Mouse (Mus musculus): ENCODE measurements around the gene Ston1. TPM values are rescaled to one million over a fixed set of nuclear protein-coding genes. Genes with fewer than 3 reads are reported as not detected.

Ston1 gene
- polyA plus RNA-seq, 1 experiment from 2014 or later: 5.2 TPM

DNA sequence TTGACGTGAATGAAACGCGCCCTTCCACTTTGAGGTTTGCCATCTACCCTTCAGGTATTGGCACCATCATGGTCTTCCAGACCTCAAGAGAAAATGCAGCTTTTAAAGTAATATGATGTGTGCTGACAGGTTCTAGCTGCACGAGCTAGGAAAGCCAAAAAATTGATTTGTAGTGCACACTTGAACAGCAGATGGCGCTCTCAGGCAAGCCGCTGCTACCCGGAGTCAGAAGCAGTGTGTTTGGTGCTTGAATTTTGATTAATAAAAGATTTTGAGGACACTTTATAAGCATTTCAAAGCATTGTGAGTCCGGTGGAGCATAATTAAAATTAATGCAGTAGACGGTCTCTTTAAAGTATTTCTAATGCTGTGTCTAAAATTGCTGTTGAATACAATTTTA is 54.5 kb downstream of the Ston1 start:
- no peak overlapping the region for H3K9ac ChIP-seq (ENCODE audit: low read length)
- WGBS: 8% methylated on average over 9 of the region's 9 CpGs
- no peaks in the 10 kb centered on the region for H3K4me1 ChIP-seq (ENCODE audit: control insufficient read depth, insufficient read depth, low read length)
- DNase-seq (ENCODE audit: low spot score) (peak; percentile 86), ATAC-seq (ENCODE audit: insufficient number of reproducible peaks, low FRiP score, low TSS enrichment, low read depth) (no peak)
- H3K27me3 ChIP-seq (ENCODE audit: control insufficient read depth, insufficient read depth, low read length): no peaks in the 10 kb centered on the region
- H3K9me3 ChIP-seq (ENCODE audit: control insufficient read depth, low read length): no peaks in the 10 kb centered on the region
- no peak overlapping the region for H3K27ac ChIP-seq (replicated peaks; ENCODE audit: low read depth, low read length)
- no peak overlapping the region for H3K4me2 ChIP-seq (ENCODE audit: low read depth, severe bottlenecking)
- no peak overlapping the region for H3K4me3 ChIP-seq (ENCODE audit: low read depth, low read length)
- H3K36me3 ChIP-seq (ENCODE audit: control insufficient read depth, insufficient read depth, low read length): no peaks in the 10 kb centered on the region

GRCm38 (mm10) chr17:88652702-88653374 is 55.4 kb downstream of the Ston1 start:
- ATAC-seq (ENCODE audit: insufficient number of reproducible peaks, low FRiP score, low TSS enrichment, low read depth): peak; percentile 53; the same call in 1 of the 2 replicates
- H3K4me2 ChIP-seq (ENCODE audit: low read depth, severe bottlenecking): no peak overlapping the region

GRCm38 (mm10) chr17:88653375-88653769 is 55.9 kb downstream of the Ston1 start:
- H3K27ac ChIP-seq (replicated peaks; ENCODE audit: low read depth, low read length): no peak overlapping the region
- no peak overlapping the region for H3K9ac ChIP-seq (ENCODE audit: low read length)

More at GRCm38 (mm10) chr17:88652702-88653374, 55.4 kb downstream of the Ston1 start:
- H3K36me3 ChIP-seq (ENCODE audit: control insufficient read depth, insufficient read depth, low read length): no peaks in the 10 kb centered on the region
- H3K9me3 ChIP-seq (ENCODE audit: control insufficient read depth, low read length): no peaks in the 10 kb centered on the region
- H3K4me1 ChIP-seq (ENCODE audit: control insufficient read depth, insufficient read depth, low read length): no peaks in the 10 kb centered on the region
- no peak overlapping the region for H3K27ac ChIP-seq (replicated peaks; ENCODE audit: low read depth, low read length)
- peak; percentile 92 for DNase-seq (ENCODE audit: low spot score)
- no peak overlapping the region for H3K9ac ChIP-seq (ENCODE audit: low read length)
- H3K27me3 ChIP-seq (ENCODE audit: control insufficient read depth, insufficient read depth, low read length): no peaks in the 10 kb centered on the region
- no peak overlapping the region for H3K4me3 ChIP-seq (ENCODE audit: low read depth, low read length)
- 21% methylated on average over 21 of the region's 21 CpGs for WGBS

DNA sequence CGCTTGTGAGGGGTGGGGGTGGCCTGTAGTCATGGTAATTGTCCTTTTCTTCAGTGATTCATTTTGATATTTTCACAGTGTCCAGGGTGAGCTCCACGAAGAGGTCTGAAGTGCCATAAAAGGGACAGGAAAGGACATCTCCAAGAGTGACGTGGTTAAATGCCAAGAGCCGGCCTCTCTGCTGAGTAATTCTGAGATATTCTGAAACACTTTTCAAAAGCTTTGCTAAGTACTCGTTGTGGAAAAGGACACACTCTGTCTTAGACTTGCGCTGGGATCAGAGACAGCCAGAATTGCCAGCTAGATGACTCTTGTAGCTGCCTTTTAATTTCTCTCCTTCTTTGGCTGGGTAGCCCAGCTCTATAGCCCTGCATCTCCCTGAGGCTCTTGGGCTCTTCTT is 61.0 kb downstream of the Ston1 start:
- ATAC-seq (ENCODE audit: insufficient number of reproducible peaks, low FRiP score, low TSS enrichment, low read depth) (no peak), DNase-seq (ENCODE audit: low spot score) (peak; percentile 17)
- Histone ChIP-seq H3K27me3 (ENCODE audit: control insufficient read depth, insufficient read depth, low read length) (no peaks in the 10 kb centered on the region), H3K36me3 (ENCODE audit: control insufficient read depth, insufficient read depth, low read length) (no peaks in the 10 kb centered on the region), H3K4me3 (ENCODE audit: low read depth, low read length) (no peak overlapping the region), H3K9ac (ENCODE audit: low read length) (no peak overlapping the region), H3K9me3 (ENCODE audit: control insufficient read depth, low read length) (no peaks in the 10 kb centered on the region), H3K4me1 (ENCODE audit: control insufficient read depth, insufficient read depth, low read length) (0 out of 2 replicates have a peak, but pooled peaks cover 3% of the 10 kb centered on the region), H3K27ac (replicated peaks; ENCODE audit: low read depth, low read length) (no peak overlapping the region), H3K4me2 (ENCODE audit: low read depth, severe bottlenecking) (no peak overlapping the region)
- 79% methylated on average over 6 of the region's 6 CpGs for WGBS

More at GRCm38 (mm10) chr17:88653375-88653769, 55.9 kb downstream of the Ston1 start:
- Histone ChIP-seq H3K4me2 (ENCODE audit: low read depth, severe bottlenecking) (no peak overlapping the region), H3K4me3 (ENCODE audit: low read depth, low read length) (no peak overlapping the region), H3K9me3 (ENCODE audit: control insufficient read depth, low read length) (no peaks in the 10 kb centered on the region), H3K27me3 (ENCODE audit: control insufficient read depth, insufficient read depth, low read length) (no peaks in the 10 kb centered on the region), H3K4me1 (ENCODE audit: control insufficient read depth, insufficient read depth, low read length) (no peaks in the 10 kb centered on the region), H3K36me3 (ENCODE audit: control insufficient read depth, insufficient read depth, low read length) (no peaks in the 10 kb centered on the region)
- DNase-seq (ENCODE audit: low spot score): no peak
- WGBS: 85% methylated on average over 4 of the region's 4 CpGs
- no peak for ATAC-seq (ENCODE audit: insufficient number of reproducible peaks, low FRiP score, low TSS enrichment, low read depth)

DNA sequence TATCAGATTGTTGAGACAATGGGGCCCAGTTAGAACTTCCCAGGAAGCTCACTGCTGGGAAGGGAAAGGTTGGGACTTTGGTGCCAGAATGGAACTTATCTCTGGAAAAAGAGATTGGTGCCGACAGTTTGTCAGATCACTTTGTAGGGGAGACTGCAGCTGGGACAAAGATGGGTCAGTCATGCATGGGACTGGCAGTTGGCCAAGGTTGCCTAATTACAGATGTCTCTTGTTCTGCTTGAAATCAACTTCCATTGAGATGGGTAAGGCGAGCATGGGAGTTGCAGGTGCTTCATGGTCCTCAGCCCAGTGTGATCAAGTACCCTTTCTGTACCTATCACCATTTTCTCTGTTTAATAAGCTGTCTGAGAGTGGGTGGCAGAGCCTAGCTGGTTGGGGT is 68.6 kb downstream of the Ston1 start:
- Histone ChIP-seq H3K4me3 (ENCODE audit: low read depth, low read length) (no peak overlapping the region), H3K36me3 (ENCODE audit: control insufficient read depth, insufficient read depth, low read length) (no peaks in the 10 kb centered on the region), H3K4me1 (ENCODE audit: control insufficient read depth, insufficient read depth, low read length) (peaks cover 6% of the 10 kb centered on the region; the same call in 1 of the 2 replicates), H3K9me3 (ENCODE audit: control insufficient read depth, low read length) (no peaks in the 10 kb centered on the region), H3K27me3 (ENCODE audit: control insufficient read depth, insufficient read depth, low read length) (no peaks in the 10 kb centered on the region), H3K4me2 (ENCODE audit: low read depth, severe bottlenecking) (no peak overlapping the region), H3K27ac (replicated peaks; ENCODE audit: low read depth, low read length) (no peak overlapping the region), H3K9ac (ENCODE audit: low read length) (no peak overlapping the region)
- WGBS: 83% methylated on average over 2 of the region's 2 CpGs
- DNase-seq (ENCODE audit: low spot score): no peak
- ATAC-seq (ENCODE audit: insufficient number of reproducible peaks, low FRiP score, low TSS enrichment, low read depth): no peak

DNA sequence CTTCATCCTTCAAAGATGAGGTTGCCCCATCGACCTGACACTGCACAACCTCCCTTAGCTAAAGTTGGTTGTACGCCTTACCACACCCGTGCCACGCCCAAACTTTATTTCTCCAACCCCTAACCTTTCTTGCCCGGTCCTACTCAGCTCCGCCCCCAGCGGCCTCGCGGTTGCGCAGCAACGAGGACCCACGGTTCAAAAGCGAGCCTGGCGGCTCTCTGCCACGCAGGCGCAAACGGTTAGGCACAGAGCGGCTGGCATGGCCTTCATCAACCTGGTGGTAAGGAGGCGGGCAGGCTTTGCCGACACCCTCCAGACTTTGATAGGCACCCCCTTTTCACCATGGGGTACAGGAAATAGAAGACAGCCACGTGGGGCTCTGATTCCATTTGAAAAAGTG is 71.0 kb downstream of the Ston1 start, which contains the start of gene Gtf2a1l:
Gtf2a1l (plus strand) TSS at position 209 of the 400 bp plus-strand sequence.
- Histone ChIP-seq H3K9me3 (ENCODE audit: control insufficient read depth, low read length) (no peaks in the 10 kb centered on the region), H3K9ac (ENCODE audit: low read length) (no peak within 1 kb of the TSS), H3K4me1 (ENCODE audit: control insufficient read depth, insufficient read depth, low read length) (peaks cover 7% of the 10 kb centered on the region; the same call in 1 of the 2 replicates), H3K27ac (replicated peaks; ENCODE audit: low read depth, low read length) (no peak within 1 kb of the TSS), H3K4me3 (ENCODE audit: low read depth, low read length) (no peak within 1 kb of the TSS), H3K27me3 (ENCODE audit: control insufficient read depth, insufficient read depth, low read length) (no peaks in the 10 kb centered on the region), H3K36me3 (ENCODE audit: control insufficient read depth, insufficient read depth, low read length) (no peaks in the 10 kb centered on the region), H3K4me2 (ENCODE audit: low read depth, severe bottlenecking) (peak within 1 kb of the TSS; percentile 30; the same call in 1 of the 2 replicates)
- DNase-seq (ENCODE audit: low spot score) (peak; percentile 66), ATAC-seq (ENCODE audit: insufficient number of reproducible peaks, low FRiP score, low TSS enrichment, low read depth) (peak; percentile 31; the same call in 1 of the 2 replicates)
- 32% methylated on average over 21 of the region's 21 CpGs for WGBS

DNA sequence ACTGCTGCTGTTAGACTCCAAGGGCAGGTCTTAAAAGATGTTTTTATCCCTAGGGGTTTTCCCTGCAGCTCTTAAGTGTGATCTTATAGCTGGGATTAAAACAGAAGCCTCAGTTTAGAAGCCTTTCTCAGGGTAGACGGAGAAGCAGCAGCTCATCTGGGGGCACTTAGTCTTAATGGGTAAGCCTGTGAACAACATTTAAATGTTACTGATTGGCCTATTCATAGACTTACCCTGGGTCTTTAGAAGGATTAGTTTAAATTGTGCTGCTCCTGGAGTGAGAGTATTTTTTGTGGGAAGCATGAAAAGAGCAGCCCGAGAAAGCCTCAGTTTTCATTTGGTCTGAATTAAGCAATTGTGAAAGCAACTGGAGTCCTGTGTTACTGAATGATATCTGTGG is 72.4 kb downstream of the Ston1 start:
- H3K9me3 ChIP-seq (ENCODE audit: control insufficient read depth, low read length): no peaks in the 10 kb centered on the region
- no peaks in the 10 kb centered on the region for H3K27me3 ChIP-seq (ENCODE audit: control insufficient read depth, insufficient read depth, low read length)
- H3K9ac ChIP-seq (ENCODE audit: low read length): no peak overlapping the region
- H3K36me3 ChIP-seq (ENCODE audit: control insufficient read depth, insufficient read depth, low read length): no peaks in the 10 kb centered on the region
- ATAC-seq (ENCODE audit: insufficient number of reproducible peaks, low FRiP score, low TSS enrichment, low read depth) (no peak), DNase-seq (ENCODE audit: low spot score) (no peak)
- WGBS: 20% methylated on average over 2 of the region's 2 CpGs
- no peak overlapping the region for H3K4me3 ChIP-seq (ENCODE audit: low read depth, low read length)
- no peak overlapping the region for H3K27ac ChIP-seq (replicated peaks; ENCODE audit: low read depth, low read length)
- H3K4me2 ChIP-seq (ENCODE audit: low read depth, severe bottlenecking): no peak overlapping the region
- peaks cover 5% of the 10 kb centered on the region; the same call in 1 of the 2 replicates for H3K4me1 ChIP-seq (ENCODE audit: control insufficient read depth, insufficient read depth, low read length)

DNA sequence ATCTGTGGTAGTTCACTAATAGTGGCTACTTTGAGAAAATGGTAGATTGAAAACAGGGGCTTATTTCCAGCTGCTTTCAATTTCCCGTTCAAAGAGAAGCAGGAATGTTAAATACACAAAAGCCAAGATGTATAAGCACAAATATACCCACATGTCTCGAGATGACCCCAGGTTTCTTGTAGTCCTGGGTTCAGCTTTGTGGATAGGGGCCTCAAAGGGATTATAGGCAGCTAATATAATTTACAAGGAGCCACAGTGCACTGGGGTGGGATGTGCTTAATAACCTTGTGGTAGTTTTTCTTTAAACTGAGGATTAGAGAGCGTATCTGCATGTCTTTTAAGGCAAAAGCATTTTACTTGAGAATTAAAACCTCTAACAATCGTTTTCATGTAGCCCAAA is 73.3 kb downstream of the Ston1 start:
- H3K27ac ChIP-seq (replicated peaks; ENCODE audit: low read depth, low read length): no peak overlapping the region; the same call in 1 of the 2 replicates
- H3K27me3 ChIP-seq (ENCODE audit: control insufficient read depth, insufficient read depth, low read length): no peaks in the 10 kb centered on the region
- H3K9me3 ChIP-seq (ENCODE audit: control insufficient read depth, low read length): no peaks in the 10 kb centered on the region
- H3K4me3 ChIP-seq (ENCODE audit: low read depth, low read length): no peak overlapping the region
- no peaks in the 10 kb centered on the region for H3K36me3 ChIP-seq (ENCODE audit: control insufficient read depth, insufficient read depth, low read length)
- ATAC-seq (ENCODE audit: insufficient number of reproducible peaks, low FRiP score, low TSS enrichment, low read depth): no peak
- H3K4me1 ChIP-seq (ENCODE audit: control insufficient read depth, insufficient read depth, low read length): peaks cover 5% of the 10 kb centered on the region; the same call in 1 of the 2 replicates
- WGBS: 20% methylated on average over 4 of the region's 4 CpGs
- no peak overlapping the region for H3K9ac ChIP-seq (ENCODE audit: low read length)
- H3K4me2 ChIP-seq (ENCODE audit: low read depth, severe bottlenecking): no peak overlapping the region
- no peak for DNase-seq (ENCODE audit: low spot score)
